Mouse (Mus musculus) 3T3-L1 (cell line): ENCODE measurements around the gene Muc16.

Source experiments
- DNase-seq: peaks from one replicate; pipeline ENCODE4 v3.0.0-alpha.2; 2015; ENCODE audit warnings: low read depth, low spot score

Muc16 gene

DNA sequence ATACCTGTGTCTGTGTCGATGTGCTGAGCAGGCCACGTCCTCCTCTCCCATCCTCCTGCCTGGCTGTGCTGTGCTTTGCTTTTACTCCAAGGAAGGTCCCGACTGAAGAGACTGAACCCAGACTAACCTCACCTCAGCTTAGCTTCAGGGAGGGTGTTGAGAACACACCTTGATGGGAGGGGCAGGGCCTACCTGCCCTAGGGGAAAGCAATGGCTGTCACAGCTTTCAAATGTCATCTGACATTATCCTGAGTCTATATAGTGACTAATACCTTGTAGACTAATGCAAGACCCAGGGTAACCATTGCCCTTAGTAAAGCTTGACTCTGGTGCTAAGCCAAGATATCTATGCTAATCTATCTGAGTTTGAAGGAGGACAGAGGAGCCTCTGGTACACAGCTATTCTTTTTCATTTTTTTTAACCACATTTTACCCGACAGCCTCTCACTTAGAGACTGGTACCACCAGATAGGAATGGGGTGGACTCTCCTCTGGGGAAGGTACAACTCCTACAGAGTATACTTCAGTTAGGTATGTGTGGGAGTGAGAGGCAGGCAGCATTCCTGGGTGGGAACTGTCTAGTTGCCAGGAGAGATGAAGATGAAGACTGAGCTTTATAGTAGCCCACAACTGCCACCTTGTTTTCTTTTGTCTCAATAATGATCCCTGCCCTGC lies at the start of gene Muc16:
Gene Muc16 (minus strand): TSS at position 51 of the 675 bp plus-strand sequence.
- no peak for DNase-seq

DNA sequence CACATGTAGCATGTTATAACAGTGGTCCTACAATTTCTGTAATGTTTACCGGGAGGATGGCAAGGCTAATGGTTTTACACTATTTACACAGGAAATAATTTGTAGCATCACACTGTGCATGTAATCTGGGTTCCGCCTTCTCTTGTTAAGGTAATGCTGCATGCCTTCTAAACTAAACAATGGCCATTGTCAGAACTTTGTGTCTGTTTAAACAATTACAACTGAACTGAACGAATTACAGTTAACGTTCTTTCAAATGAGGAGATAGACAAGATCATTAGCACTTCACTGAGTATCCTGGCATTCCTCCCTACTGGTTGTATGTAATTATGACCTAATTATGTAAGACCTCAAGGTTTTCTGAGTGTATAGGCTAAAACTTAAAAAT lies 48.4 kb upstream of the Muc16 start:
- no peak for DNase-seq

DNA sequence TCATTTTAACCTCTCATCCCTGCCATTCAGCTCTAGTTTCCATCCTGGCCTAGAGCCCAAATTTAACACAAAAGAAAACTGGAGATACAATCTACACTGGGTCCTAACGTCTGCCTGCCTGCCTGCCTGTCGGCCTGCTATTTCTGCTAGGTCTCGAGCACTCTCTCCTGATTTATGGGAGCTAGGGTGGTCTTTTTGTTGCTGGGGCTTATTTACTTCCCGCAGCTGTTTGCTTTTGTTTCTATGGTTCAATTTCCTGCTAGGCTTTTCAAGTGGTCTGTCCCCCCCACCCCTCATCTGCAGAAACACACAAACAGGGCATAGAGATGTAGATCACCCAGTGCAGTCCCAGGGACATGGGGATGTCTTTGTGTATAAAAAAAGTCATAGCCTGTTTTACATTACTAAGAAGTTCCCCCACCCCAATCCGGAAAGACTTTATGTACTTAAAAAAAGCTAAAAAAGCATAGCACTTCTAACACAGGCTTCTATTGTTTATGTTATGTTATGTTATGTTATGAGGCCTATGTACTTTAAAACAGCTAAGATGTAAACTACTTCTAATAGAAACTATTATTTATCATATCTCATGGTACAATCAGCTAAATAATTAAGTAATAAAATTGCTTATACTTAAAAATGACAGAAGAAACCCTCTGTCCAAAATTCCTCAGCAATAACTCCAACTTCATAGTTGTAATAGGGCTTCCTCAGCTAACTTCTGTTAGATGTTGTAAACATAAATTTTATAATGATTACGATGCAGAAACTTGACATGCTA lies 47.8 kb upstream of the Muc16 start:
- no peak for DNase-seq

DNA sequence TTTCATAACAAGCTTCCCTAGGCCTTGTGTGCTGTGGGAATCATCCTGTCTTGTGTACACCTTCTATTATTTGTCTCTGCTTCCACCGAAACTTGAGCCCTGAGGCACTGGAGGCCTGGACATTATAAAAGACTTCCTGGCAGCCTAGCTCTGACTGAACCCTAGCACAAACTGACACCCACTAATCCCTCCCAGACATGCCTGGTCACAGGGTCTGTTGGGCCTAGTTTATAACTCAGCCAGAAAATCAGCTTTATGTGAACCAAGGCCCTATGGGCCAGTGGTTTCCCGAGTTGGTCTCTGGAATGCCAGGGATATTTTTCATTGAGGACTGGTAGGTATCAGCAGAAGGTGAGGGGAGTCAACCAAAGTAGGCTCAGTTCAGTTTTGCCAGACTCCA lies 46.7 kb upstream of the Muc16 start:
- DNase-seq: no peak

DNA sequence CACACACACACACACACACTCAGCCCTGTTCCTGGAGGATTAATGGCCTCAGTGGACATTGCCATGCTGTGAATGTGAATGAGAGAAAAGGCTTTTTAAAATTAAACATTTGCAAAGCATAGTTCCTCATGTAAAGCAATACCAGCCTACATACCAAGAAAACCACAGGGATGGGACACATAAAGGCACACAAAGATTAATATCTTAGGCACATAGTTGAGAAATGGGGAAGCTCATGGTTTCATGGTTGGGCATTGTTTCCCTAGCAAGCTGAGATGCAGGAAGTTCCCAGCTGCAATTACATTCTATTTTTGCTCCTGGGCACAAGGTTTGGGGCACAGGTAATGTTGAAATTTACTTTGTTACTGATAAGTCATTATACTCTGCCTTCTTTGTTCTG lies 31.3 kb upstream of the Muc16 start:
- DNase-seq: no peak

DNA sequence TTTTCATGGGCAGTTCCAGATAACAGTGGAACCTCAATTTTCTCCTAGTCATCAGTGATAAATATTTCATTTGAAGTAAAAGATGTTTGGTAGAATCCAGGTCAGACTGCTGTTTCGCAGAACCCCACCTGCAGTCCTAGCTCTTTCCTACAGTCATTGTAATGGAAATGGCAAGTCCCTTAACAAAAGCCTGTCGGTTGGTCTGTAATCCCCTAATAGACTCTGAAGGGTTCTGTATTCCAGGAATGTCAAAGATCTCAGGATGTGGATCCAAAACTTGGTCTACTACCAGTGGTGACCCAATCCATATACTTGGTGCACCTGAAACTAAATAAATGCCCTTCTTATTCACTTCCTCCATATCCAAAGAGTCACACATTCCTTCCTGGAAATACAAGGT lies 76.0 kb downstream of the Muc16 start:
- DNase-seq: no peak

DNA sequence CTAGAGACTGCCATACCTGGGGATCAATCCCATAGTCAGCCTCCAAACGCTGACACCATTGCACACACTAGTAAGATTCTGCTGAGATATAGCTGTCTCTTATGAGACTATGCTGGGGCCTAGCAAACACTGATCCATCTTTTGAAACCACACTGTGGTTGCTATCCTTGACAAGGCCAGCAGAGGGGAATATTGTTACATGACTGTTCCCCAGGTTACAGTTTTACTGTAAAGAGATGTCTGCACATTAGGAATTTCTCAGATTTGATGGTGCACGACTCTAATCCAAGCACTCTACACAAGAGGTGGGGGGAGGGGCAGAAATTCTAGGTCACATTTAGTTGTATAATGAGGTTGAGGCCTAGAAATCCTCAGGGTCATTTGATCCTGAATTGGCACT lies 166.2 kb downstream of the Muc16 start:
- peak; percentile 11 for DNase-seq

DNA sequence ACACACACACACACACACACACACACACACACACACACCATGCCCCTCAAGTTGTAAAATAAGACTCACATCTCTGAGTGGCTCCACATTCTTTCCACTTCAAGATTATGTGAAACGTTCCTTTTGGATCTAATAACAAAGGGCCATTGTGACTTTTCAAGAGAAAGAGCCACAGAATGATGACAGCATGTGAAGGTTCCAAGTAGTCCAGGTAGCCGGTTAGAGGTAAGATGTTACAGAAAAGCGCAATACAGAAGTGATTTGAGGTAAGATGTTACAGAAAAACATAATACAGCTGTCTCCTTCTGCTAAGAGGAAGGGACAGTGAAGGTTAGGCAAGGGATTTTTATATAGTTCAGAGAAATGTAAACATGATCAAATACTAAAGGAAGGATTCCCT lies 196.2 kb downstream of the Muc16 start, which contains the start of the genes Zfp558 and Mbd3l1:
Gene Zfp558 (minus strand): TSS at position 101 of the 400 bp plus-strand sequence.
Gene Mbd3l1 (plus strand): TSS at position 192 of the 400 bp plus-strand sequence.
- no peak for DNase-seq

DNA sequence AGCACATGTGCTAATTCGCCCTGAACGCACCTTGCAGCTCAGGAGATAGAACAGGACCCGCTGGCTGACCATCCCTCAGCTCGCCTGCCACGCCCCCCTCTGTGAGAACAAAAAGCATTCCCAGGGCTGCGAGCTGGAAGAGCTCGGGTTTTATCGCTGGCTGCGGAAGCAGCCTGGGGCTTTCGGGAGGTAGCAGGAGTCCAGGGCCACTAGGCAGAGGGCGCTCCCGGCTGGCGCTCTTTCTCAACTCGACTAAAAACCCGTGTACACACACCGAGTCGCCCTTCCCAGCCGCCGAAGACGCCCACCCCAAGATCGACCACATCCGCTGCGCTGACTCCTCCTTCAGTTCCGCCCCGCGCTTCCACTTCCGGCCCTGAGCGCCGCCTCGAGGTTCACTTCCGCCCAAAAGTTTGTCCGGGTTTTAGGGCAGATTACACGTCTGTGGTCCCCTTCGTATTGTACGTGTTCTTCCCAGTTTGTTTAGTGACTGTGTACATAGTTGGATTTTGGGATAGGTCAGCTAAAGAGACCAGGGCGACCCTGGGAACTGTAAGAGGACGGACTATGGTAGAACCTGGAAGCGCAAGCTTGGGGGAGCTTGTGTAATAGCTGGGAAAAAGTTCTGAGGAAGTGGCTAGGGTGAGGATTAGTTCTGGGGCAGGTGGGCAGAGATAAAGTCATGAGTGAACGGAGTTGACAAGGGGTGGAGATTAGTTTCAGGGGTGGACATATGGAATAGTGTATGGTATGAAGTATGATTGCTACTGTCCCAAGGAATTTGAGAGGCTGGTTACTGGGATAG lies 200.8 kb downstream of the Muc16 start:
- peak; percentile 90 for DNase-seq

DNA sequence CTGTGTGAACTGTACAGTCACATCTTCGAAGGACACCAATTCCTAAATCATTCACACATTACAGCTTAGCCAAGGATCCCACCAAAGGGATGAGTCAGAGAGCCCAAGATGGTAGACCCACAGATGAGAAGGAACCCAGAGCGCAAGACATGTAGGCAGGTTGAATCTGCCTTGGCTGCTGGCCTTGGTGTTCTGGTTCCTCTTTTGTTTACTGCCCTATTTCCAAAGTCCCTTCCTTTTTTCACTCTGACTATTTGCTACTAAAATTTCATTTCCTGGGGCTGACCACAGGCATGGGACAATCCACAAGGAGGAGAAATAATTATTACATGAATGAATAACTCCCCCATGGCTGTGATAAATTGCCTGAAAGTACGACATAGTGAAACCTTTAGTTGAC lies 206.3 kb downstream of the Muc16 start:
- no peak for DNase-seq

DNA sequence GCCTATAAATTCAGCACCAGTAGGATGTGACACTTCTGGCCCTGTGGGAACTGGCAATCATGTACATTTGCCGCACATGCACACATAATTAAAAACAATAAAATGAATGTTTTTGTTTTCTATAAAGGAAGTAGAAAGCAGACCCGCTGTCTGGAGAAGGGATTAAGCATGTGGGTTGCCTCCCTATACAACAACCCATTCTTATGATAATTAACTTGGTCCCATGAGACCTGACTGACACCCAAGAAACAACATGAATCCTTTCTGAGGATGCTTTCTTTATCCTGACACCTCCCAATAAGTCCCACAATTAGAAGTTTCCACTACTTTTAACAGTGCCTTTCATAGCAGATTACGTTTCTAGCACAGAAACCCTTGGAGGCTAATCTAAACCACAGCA lies 207.0 kb downstream of the Muc16 start:
- DNase-seq: no peak

DNA sequence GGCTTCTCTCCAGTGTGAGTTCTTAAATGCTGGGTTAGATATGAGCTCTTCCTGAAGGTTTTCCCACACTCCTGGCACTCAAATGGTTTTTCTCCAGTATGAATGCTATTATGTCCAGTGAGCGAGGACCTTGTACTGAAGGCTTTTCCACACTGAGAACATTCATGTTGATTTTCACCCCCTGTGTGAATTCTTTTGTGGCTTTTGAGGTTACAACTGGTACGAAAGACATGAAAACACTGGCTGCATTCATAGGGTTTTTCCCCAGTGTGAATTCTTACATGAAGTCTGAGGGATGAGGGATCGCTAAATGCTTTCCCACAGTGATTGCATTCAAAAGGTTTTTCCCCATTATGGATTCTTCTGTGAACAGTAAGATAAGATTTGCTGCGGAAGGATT lies 217.8 kb downstream of the Muc16 start:
- DNase-seq: no peak
